Mouse (Mus musculus): ENCODE data around the gene Herc3.
A peak's percentile ranks its signal among the peaks of the same experiment; 100 is the strongest.
"Not testable (repeated sequence)": the region's sequence is repeated elsewhere in the genome, so short reads cannot be mapped to it uniquely, and the experiment has no call there.

Herc3 gene

DNA sequence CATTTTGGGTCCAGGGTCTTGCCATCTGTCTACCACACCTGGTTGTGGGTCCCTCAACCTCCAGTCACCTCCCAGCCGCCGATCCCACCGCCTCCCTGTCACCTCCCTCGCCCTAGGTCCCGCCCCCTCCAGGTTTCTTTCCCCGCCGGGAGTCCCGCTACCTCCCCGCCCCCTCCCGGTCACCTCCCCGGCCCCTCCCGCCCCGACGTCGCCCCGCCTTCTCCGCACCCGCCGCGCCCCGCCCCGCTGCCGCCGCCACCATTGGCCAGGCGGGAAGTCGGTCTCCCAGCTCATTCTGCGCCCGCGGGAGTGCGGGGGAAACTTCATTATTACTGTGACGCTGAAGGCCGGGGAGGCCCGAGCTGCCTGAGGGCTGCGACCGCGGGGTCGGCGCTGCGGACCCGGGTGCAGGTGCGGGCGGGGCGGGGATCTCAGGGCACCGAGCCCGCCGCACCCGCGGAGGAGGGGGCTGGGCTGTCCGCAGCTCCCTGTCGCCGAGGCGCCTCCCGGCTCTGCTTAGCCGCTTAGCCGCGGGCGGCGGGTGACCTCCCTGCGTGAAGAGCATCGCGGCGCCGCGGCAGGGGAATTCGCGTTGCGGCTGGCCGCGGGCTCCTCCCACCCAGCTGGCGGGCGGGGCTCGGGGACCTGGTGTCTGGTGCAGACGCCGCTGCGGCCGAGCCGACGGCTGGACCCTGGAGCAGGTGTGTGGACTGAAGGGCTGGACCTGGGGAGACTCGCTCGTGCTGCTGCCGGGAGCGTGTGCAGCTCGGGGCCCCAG is at the start of gene Herc3:
Gene Herc3, plus strand, starts transcription at position 234 of the 778 bp plus-strand sequence.
- DNase-seq = peak; percentile 66 to 95

DNA sequence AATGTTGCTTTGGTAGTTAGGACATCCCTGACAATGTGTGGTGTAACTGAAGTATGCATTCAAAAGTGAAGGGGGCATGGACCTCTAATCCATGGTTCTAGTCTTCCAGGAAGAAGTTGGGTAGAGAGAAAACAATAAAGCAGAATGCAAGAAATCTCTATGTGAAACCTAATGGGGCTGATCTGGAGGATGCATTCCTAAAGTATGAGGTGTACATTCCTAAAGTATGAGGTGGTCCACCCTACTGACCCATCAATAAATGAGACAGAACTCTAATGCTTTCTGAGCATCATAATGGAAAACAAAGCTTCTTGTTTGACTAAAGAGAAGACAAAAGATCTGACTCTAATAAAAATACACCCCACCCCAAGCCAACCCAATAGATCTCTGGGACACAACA is 29.9 kb upstream of the Herc3 start:
- DNase-seq = no peak

DNA sequence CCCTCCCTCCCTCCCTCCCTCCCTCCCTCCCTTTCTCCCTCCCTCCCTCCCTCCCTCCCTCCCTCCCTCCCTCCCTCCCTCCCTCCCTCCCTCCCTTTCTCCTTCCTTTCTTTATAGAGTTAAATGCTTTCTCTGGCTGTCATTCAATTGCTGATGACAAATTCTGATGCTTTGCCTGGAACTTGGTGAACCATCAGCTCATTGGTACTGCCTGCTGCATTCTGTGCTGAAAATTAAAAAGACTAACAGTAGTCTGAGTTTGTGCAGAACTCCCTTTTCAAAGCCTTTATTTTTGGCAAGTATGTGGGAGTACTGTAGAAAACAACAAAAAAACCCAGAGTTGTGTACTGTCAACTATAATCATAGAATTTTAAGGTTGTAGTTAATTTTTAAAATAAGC is 16.9 kb upstream of the Herc3 start:
- DNase-seq = no peak

- not testable (repeated sequence) for DNase-seq
Observed at GRCm38 (mm10) chr6:58817037-58817436, 14.2 kb upstream of the Herc3 start.

DNA sequence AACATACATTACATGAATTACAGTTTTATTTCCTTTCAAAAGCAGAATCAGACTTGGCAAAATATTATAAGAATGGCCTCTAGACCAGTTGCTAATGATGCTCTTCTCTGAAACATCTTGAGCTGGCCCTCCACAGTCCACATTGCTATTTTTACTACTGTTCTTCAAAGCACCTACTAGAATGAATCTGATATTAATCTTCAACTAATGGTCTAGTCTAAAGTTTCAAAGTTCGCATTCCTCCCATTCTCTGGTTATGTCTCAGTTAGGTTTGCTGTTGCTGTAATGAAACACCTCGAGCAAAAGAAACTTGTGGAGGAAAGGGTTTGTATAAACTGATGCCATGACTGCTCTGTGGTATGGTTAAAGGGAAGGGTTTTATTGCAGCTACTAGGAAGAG is 5.6 kb upstream of the Herc3 start:
- peak in 1 of 2 experiments; percentile 32 for DNase-seq

DNA sequence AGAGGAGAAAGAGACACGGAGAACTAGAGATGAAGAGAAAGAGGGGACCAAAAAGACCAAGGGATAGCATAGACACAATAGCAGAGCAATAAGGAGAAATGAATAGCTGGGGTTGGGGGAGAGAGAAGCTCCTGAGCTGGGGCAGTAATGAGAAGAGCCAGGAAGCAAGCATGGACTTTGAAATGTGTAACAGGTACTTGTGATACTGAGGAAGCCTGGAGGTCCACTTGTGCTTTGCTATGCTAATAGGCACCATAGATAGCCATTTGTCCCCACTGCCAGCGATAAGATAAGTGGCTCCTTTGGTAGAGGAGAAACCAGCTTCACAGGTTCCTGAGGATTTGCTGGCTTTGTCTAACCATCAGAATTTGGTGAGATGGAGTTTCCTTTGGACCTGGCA is 5.2 kb upstream of the Herc3 start:
- no peak for DNase-seq

- DNase-seq = no peak
Observed at GRCm38 (mm10) chr6:58828582-58828981, 2.7 kb upstream of the Herc3 start.

GRCm38 (mm10) chr6:58830840-58831231 is 429 bp upstream of the Herc3 start:
- peak in 1 of 2 experiments; percentile 12 for DNase-seq

DNA sequence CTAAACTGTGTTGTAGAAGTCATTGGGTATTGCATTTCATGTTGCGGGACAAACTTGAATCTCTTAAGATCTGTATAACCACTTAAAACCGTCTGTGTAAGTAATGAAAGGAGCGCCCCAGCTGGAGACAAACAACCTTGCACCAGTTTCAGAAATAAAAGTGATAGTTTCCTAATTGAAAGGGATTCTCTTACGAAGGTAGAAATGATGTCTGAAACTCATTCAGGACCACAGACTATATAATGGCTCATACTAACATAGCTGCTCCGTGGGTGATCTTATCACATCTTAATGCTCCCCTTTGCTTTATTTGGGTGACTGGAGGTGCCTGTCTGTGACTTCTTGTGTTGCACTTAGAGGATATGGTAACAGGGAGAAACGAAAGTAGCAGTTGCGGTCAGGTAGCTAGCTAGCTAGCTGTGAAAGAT is 1.3 kb downstream of the Herc3 start:
- DNase-seq = peak in 1 of 2 experiments; percentile 60

GRCm38 (mm10) chr6:58834470-58834869 is 3.2 kb downstream of the Herc3 start:
- no peak for DNase-seq

DNA sequence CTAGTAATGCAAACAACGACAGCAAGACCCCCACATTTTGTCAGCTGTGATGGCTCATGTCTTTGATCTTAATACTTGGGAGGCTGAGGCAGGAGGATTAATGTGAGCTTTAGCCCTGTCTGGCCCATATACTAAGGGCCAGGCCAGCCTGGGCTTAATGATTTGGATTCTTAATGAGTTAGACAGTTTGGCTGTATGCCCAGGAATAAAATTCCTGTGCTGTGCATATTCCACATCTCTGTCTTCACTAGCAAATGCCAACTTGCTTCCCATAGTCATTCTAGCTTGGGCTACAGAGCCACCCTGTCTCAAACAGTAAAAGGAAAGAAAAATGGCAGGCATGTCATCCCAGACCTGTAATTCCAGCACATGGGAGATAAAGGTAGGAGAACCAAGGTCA is 4.3 kb downstream of the Herc3 start:
- no peak for DNase-seq

DNA sequence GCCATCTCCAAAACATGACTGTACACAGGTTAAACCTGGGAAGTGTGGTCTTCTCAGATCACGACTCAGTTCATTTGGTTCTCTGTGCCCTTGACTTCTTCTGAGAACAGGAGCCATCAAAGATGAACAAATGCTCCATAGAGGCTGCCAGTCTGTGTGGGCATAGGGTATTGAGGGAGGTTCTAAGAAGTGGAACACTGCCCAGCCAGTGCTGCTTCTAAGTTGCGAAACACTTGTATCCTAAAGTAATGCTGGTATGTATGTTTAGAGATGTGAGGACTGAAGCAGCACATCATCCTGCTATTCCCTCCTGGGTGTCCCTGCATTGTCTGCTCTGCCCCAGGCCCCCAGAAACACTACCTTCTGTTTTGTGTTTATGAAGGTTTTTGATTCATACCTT is 5.2 kb downstream of the Herc3 start:
- DNase-seq = no peak

- DNase-seq = no peak
Observed at GRCm38 (mm10) chr6:58837917-58838316, 6.7 kb downstream of the Herc3 start.

GRCm38 (mm10) chr6:58841208-58841607 is 9.9 kb downstream of the Herc3 start:
- no peak for DNase-seq

- DNase-seq = no peak
Observed at GRCm38 (mm10) chr6:58842186-58842585, 10.9 kb downstream of the Herc3 start.

DNA sequence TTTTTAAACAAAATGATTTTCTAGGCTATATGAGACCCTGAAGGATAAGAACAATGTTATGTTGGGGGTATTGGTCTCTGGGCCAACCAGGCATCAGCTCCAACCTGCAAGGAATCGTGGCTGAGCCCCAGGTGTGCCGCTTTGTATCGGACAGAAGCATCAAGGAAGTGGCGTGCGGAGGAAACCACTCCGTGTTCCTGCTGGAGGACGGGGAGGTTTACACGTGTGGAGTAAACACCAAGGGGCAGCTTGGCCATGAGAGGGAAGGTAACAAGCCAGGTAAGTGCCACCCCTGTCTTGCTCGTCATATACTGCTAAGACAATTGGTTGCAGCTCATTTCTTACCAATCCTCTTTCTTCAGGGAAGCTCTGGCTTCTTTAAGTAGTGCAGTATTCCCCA is 12.3 kb downstream of the Herc3 start:
- no peak for DNase-seq

GRCm38 (mm10) chr6:58844188-58844822 is 13.0 kb downstream of the Herc3 start:
- no peak for DNase-seq

- no peak for DNase-seq
Observed at GRCm38 (mm10) chr6:58846850-58847692, 15.8 kb downstream of the Herc3 start.

GRCm38 (mm10) chr6:58847836-58848235 is 16.6 kb downstream of the Herc3 start:
- peak; percentile 34 to 38 for DNase-seq

GRCm38 (mm10) chr6:58849356-58849755 is 18.1 kb downstream of the Herc3 start:
- DNase-seq = no peak

- no peak for DNase-seq
Observed at GRCm38 (mm10) chr6:58855676-58856367, 24.6 kb downstream of the Herc3 start.

DNA sequence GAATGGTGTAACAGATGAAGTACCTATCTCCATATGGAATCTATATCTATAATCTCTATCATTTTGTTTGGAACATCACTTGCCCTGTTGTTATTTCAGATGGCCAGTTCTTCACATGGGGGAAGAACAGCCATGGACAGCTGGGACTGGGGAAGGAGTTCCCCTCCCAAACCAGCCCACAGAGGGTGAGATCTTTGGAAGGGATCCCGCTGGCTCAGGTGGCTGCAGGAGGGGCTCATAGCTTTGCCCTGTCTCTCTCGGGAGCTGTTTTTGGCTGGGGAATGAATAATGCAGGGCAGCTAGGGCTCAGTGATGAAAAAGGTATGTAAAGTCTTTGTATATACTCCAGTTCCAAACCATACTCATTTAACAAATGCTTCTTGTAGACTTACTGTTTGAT is 25.2 kb downstream of the Herc3 start:
- DNase-seq = no peak

GRCm38 (mm10) chr6:58859517-58859916 is 28.3 kb downstream of the Herc3 start:
- DNase-seq = no peak

Data from kidney, postnatal 36 days (tissue).